Mouse (Mus musculus): Measurements from ENCODE around the gene Cdkal1.

DNA sequence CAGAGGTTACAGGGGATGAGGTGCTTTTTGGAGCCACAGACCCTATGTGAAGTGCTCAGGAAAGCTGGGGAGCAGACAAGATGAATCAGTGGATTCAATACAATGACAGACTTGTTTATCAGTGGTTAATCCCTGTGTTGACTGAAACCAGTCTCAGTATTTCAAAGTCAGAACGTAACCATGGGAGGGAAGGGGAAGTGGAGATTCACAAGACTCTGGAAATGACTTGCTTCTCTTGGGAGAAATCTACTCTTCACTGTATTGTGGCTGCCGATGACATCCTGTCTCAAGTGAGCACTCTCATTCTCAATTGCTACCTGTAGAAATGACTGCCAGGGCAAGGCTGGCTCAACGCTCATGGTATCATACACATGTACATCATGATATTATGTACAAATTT is 371.5 kb downstream of the Cdkal1 start:
- TF ChIP-seq SIN3A (IDR thresholded peaks at IDR 0.05; ENCODE audit: low read length) = 0 out of 2 replicates have a peak, but pooled peaks have one; percentile 31
- TF ChIP-seq ZNF384 (IDR thresholded peaks at IDR 0.05; ENCODE audit: low read depth, low read length) = 0 out of 2 replicates have a peak, but pooled peaks have one; percentile 14
- TF ChIP-seq CHD1 (IDR thresholded peaks at IDR 0.05; ENCODE audit: low read depth, low read length) = no peak
- TF ChIP-seq POLR2AphosphoS2 (IDR thresholded peaks at IDR 0.05; ENCODE audit: low read depth, low read length) = no peak
- no peak for TF ChIP-seq MYC (IDR thresholded peaks at IDR 0.05; ENCODE audit: low read depth, low read length)
- TF ChIP-seq ZC3H11A (IDR thresholded peaks at IDR 0.05; ENCODE audit: low read depth, low read length) = no peak
- no peak for TF ChIP-seq CTCF (conservative IDR thresholded peaks at IDR 0.05 in 1 of 2, IDR thresholded peaks at IDR 0.05 in 1 of 2; ENCODE audit: low read depth in 2 of 2, low read length in 2 of 2)
